Mouse (Mus musculus) hindbrain, embryonic 15.5 days (tissue): ENCODE results near the gene Acox2. TPM values are rescaled to one million over a fixed set of nuclear protein-coding genes. Genes with fewer than 3 reads are reported as not detected.
A peak's percentile ranks its signal among the peaks of the same experiment; 100 is the strongest.

Experiments
- ATAC-seq: fragments of 200-750 bp; cut with Nextera tagmentation; 2 replicates; pipeline ENCODE4 v1.8.0; 2017; ENCODE audit warnings: low read depth, moderate number of reproducible peaks, moderate TSS enrichment; ENCODE audit not compliant: low FRiP score
- H3K27ac ChIP-seq: fragments of 300-500 bp; sonication (generic); replicated peaks from 2 replicates; pipeline ENCODE4 v1.5.1; 2015; ENCODE audit warnings: mild to moderate bottlenecking, inconsistent platforms
- H3K27me3 ChIP-seq: fragments of 300-500 bp; sonication (generic); 2 replicates; pipeline ENCODE4 v1.6.1; 2015; ENCODE audit warnings: control low read depth, inconsistent platforms
- H3K36me3 ChIP-seq: fragments of 300-500 bp; sonication (generic); 2 replicates; pipeline ENCODE4 v1.6.1; 2015; ENCODE audit warnings: control low read depth, inconsistent platforms
- H3K4me1 ChIP-seq: fragments of 300-500 bp; sonication (generic); replicated peaks from 2 replicates; pipeline ENCODE4 v1.6.1; 2015; ENCODE audit warnings: control low read depth, inconsistent platforms
- H3K4me2 ChIP-seq: fragments of 300-500 bp; sonication (generic); 2 replicates; pipeline ENCODE4 v1.6.1; 2015; ENCODE audit warnings: moderate library complexity, mild to moderate bottlenecking, inconsistent platforms
- H3K4me3 ChIP-seq: fragments of 300-500 bp; sonication (generic); 2 replicates; pipeline ENCODE4 v1.5.1; 2015; ENCODE audit warnings: mild to moderate bottlenecking, inconsistent platforms
- H3K9ac ChIP-seq: fragments of 300-500 bp; sonication (generic); 2 replicates; pipeline ENCODE4 v1.6.1; 2015; ENCODE audit warnings: inconsistent platforms
- H3K9me3 ChIP-seq: fragments of 300-500 bp; sonication (generic); 2 replicates; pipeline ENCODE4 v1.6.1; 2016; ENCODE audit warnings: control low read depth, inconsistent platforms
- WGBS: fragments of 180-500 bp; shearing (Covaris S2); methylation state at CpG from one replicate; pipeline ENCODE4 v1.1.7; 2015; 5-methylcytosine and 5-hydroxymethylcytosine counted together
- polyA plus RNA-seq: library from polyadenylated mRNA; unstranded; fragments of >200 nt; fragmentation: Nextera tagmentation; extraction: Ambion mirVana; gene quantifications from 2 replicates; pipeline ENCODE4 v1.2.1, GENCODE M21; 2015

The Acox2 gene
- polyA plus RNA-seq, 1 experiment from 2014 or later, result 0.13 TPM

DNA sequence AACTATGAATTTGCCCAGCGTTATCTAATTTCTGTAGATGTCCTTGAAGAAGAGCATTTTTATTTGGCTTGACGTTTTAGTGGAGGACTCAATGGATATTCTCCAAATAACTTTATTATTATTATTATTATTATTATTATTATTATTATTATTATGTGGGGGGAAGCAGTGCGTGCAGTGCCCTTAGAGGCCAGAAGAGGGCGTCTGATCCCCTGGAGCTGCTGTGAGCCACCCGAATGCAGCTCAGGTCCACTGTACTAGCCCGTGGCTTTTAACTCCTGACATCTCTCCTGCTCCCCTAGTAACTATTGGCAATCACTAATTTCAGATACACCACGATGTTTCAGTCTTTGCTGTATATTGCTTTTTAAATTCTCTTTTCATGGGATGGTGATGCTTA lies 38.8 kb downstream of the Acox2 start:
- 54% methylated on average over 7 of the region's 7 CpGs for WGBS
- no peak overlapping the region for H3K4me3 ChIP-seq
- H3K9me3 ChIP-seq, result no peaks in the 10 kb centered on the region
- H3K9ac ChIP-seq, result no peak overlapping the region
- H3K4me2 ChIP-seq, result no peak overlapping the region
- H3K4me1 ChIP-seq, result peaks cover 30% of the 10 kb centered on the region
- no peak overlapping the region for H3K27ac ChIP-seq
- H3K36me3 ChIP-seq, result peaks cover 10% of the 10 kb centered on the region
- H3K27me3 ChIP-seq, result 0 out of 2 replicates have a peak, but pooled peaks cover 7% of the 10 kb centered on the region
- ATAC-seq, result no peak

DNA sequence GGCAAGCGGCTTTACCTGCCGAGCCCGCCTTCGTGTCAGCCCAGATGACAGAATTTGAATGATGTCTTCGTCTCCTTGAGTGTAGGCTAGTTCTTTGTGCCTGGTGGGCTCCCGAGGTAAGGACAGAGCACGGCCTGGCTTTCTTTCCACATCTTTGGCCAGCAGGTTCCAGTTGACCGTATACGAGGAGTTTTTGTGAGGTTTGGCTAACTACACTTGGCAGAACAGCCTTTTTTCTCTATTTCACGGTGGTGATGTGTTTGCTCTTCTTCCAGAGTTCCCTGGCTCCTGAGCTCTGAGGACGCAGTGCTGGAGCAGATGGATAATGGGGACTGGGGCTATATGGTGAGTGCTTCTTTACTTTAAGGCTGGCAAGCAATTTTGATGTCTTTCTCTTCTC lies 39.3 kb downstream of the Acox2 start:
- H3K27ac ChIP-seq, result no peak overlapping the region
- 33% methylated on average over 11 of the region's 11 CpGs for WGBS

DNA sequence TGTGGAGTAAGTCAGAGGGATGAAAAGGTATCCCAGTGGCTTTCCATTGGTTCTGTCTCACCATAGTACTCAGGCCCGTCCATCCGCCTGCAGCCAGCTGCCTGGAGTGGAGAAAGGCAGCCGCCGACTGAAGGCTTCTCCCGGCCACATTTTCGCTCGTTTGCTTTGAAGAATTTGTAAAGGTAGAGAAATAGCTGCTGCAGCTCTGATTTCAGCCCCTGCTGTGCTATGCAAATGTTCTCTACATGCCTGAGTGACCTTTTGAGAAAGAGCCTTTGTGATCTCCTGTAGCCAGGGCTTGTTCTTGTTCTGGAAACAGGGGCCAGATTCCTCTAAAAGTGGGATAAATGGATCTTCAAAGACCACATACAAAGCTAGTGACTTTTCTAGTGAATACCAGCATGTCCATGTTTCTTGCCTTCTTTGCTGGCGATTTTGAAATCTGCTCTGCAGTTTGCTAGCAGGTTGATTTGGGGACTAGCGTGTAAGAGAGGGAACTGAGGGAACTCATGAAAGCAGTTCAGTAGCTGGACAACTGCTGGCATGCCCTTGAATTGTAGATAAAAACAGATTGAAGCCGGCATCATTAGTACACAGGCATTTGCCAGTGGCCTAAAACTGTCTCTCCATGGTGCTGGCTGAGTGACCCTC lies 40.3 kb downstream of the Acox2 start:
- H3K4me2 ChIP-seq, result peak overlapping the region; percentile 10; the same call in 1 of the 2 replicates
- H3K36me3 ChIP-seq, result peaks cover 10% of the 10 kb centered on the region
- ATAC-seq, result no peak
- H3K27me3 ChIP-seq, result 0 out of 2 replicates have a peak, but pooled peaks cover 7% of the 10 kb centered on the region
- H3K9ac ChIP-seq, result no peak overlapping the region
- peak overlapping the region; percentile 26; the same call in 1 of the 2 replicates for H3K27ac ChIP-seq
- H3K4me1 ChIP-seq, result peaks cover 36% of the 10 kb centered on the region
- H3K9me3 ChIP-seq, result no peaks in the 10 kb centered on the region
- WGBS, result 12% methylated on average over 10 of the region's 10 CpGs
- H3K4me3 ChIP-seq, result no peak overlapping the region

More for the DNA sequence above, 39.3 kb downstream of the Acox2 start:
- H3K9me3 ChIP-seq, result no peaks in the 10 kb centered on the region
- H3K36me3 ChIP-seq, result peaks cover 10% of the 10 kb centered on the region
- no peak overlapping the region for H3K9ac ChIP-seq
- no peak overlapping the region for H3K4me2 ChIP-seq
- no peak for ATAC-seq
- no peak overlapping the region for H3K4me3 ChIP-seq
- H3K4me1 ChIP-seq, result peaks cover 33% of the 10 kb centered on the region
- H3K27me3 ChIP-seq, result 0 out of 2 replicates have a peak, but pooled peaks cover 7% of the 10 kb centered on the region

GRCm38 (mm10) chr14:8218238-8218637 lies 40.9 kb downstream of the Acox2 start:
- Histone ChIP-seq H3K4me2 (peak overlapping the region; percentile 10; the same call in 1 of the 2 replicates), H3K4me1 (peaks cover 39% of the 10 kb centered on the region), H3K27me3 (0 out of 2 replicates have a peak, but pooled peaks cover 7% of the 10 kb centered on the region), H3K27ac (peak overlapping the region; percentile 26; the same call in 1 of the 2 replicates), H3K36me3 (peaks cover 10% of the 10 kb centered on the region), H3K9ac (no peak overlapping the region), H3K4me3 (no peak overlapping the region), H3K9me3 (no peaks in the 10 kb centered on the region)
- WGBS, result 29% methylated on average over 7 of the region's 7 CpGs
- no peak for ATAC-seq

- H3K9ac ChIP-seq, result no peak overlapping the region
- WGBS, result 74% methylated on average over 5 of the region's 5 CpGs
- no peak overlapping the region for H3K27ac ChIP-seq
- H3K9me3 ChIP-seq, result no peaks in the 10 kb centered on the region
- H3K4me1 ChIP-seq, result peaks cover 39% of the 10 kb centered on the region
- no peaks in the 10 kb centered on the region for H3K36me3 ChIP-seq
- peak overlapping the region; percentile 59 for H3K4me2 ChIP-seq
- H3K27me3 ChIP-seq, result 0 out of 2 replicates have a peak, but pooled peaks cover 7% of the 10 kb centered on the region
- H3K4me3 ChIP-seq, result peak overlapping the region; percentile 49
- ATAC-seq, result no peak
These were observed 43.1 kb downstream of the Acox2 start for GRCm38 (mm10) chr14:8216100-8216499.

- Histone ChIP-seq H3K27me3 (0 out of 2 replicates have a peak, but pooled peaks cover 7% of the 10 kb centered on the region), H3K4me1 (peaks cover 39% of the 10 kb centered on the region), H3K4me2 (peak overlapping the region; percentile 59), H3K36me3 (no peaks in the 10 kb centered on the region), H3K9me3 (no peaks in the 10 kb centered on the region), H3K4me3 (peak overlapping the region; percentile 49), H3K9ac (peak overlapping the region; percentile 68; the same call in 1 of the 2 replicates), H3K27ac (no peak overlapping the region)
- ATAC-seq, result no peak
- WGBS, result 20% methylated on average over 21 of the region's 21 CpGs
These were observed 43.9 kb downstream of the Acox2 start for GRCm38 (mm10) chr14:8215208-8215778.

DNA sequence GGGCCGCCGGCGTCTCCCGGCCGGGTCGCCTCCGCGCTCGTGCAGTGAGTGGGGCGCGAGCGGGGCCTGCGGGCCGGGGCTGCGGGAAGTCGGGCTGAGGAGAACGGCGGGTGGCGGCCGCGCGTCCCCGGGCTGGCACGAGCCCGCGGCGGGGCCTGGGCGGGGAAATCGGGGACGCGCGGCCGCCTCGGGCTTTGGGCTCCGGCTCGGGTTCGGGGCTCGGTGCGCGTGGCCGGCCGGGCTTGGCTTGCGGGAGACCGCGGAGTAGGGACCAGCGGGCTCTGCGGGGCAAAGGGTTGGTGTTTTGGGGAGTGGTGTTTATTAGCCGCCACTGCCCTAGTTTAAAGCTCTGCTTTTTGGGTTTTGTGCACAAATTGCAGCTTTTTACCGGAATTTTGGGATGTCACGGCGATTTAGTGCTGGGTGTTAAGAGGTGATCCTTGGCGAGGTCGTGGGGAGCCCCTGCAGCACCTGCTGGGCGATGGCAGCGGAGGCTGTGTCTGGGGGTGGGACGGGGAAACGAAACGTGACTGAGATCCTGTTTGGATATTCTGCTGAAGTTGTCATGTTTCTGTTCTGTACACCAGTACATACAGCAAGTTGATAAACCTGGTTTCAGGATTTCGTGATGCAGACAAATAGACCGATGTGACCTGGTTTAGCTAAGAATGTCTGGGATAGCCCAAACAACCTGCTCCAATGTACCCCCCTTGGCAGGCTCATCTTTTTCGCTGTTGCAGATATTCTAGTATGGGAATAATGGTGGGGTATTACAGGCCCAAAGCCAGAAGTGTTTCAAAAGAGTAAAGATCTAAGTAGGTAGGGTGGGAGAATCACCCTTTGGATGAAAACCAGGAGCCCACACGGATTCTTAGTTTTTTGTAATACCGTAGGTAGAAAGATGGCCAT lies 44.6 kb downstream of the Acox2 start:
- H3K4me3 ChIP-seq, result peak overlapping the region; percentile 49
- H3K27ac ChIP-seq, result peak overlapping the region; percentile 92
- no peaks in the 10 kb centered on the region for H3K36me3 ChIP-seq
- 0 out of 2 replicates have a peak, but pooled peaks cover 7% of the 10 kb centered on the region for H3K27me3 ChIP-seq
- H3K4me1 ChIP-seq, result peaks cover 34% of the 10 kb centered on the region
- H3K9ac ChIP-seq, result peak overlapping the region; percentile 68
- H3K9me3 ChIP-seq, result no peaks in the 10 kb centered on the region
- peak overlapping the region; percentile 59 for H3K4me2 ChIP-seq
- peak; percentile 84 for ATAC-seq
- WGBS, result 2% methylated on average over 52 of the region's 63 CpGs

DNA sequence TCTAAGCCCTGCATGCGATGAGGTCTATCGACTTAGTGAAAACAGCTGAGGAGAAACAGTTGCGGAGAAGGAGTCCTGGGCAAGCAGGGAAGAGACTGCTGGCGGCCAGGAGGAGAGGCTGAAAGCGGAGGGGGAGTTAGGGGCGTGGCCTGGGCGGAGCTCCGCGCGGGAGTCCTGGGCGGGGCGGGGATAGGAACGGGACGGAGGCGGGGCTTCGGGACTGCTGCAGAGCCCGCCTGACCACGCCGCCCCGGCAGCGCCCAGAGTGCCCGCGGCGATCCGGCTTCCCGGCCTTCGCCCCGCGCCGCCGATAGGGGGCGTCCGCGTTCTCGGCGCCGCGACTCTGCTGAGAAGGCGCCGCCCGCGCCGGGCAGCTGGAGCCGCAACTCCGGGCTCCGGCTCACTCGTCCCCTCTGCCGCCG lies 45.3 kb downstream of the Acox2 start, which contains the start of gene Kctd6:
Gene Kctd6, plus strand, starts transcription at position 338 of the 422 bp plus-strand sequence.
- Histone ChIP-seq H3K36me3 (no peaks in the 10 kb centered on the region), H3K9ac (peak within 1 kb of the TSS; percentile 68), H3K27me3 (0 out of 2 replicates have a peak, but pooled peaks cover 7% of the 10 kb centered on the region), H3K4me2 (peak within 1 kb of the TSS; percentile 59), H3K4me3 (peak within 1 kb of the TSS; percentile 49), H3K27ac (peak within 1 kb of the TSS; percentile 92), H3K4me1 (peaks cover 31% of the 10 kb centered on the region), H3K9me3 (no peaks in the 10 kb centered on the region)
- under 1% methylated on average over 18 of the region's 49 CpGs for WGBS
- ATAC-seq, result peak; percentile 96

DNA sequence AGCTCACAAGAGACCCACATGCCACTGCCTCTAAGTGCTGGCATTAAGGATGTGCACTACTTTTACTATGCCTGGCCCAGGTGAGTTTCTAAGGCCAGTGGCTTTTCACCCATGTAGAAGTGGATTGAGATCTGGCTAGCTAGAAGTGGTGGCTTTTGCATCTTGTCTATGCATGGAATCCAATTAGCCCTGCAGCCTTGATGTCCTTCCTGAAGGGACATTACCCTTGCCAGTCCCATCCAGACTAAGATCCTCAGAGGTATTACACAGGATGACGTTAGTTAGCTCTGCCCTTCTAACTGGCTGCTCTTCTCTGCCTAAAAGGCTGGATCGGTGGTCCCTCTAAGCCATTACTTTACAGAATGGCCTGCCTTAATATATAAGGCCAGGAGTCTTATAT lies 46.2 kb downstream of the Acox2 start:
- Histone ChIP-seq H3K4me1 (peaks cover 22% of the 10 kb centered on the region), H3K27ac (no peak overlapping the region), H3K9ac (no peak overlapping the region), H3K36me3 (no peaks in the 10 kb centered on the region), H3K9me3 (no peaks in the 10 kb centered on the region), H3K4me3 (no peak overlapping the region), H3K4me2 (no peak overlapping the region), H3K27me3 (0 out of 2 replicates have a peak, but pooled peaks cover 7% of the 10 kb centered on the region)
- ATAC-seq, result no peak
- 79% methylated on average over 2 of the region's 2 CpGs for WGBS

- no peaks in the 10 kb centered on the region for H3K36me3 ChIP-seq
- no peak overlapping the region for H3K9ac ChIP-seq
- H3K4me3 ChIP-seq, result no peak overlapping the region
- peaks cover 6% of the 10 kb centered on the region; the same call in 1 of the 2 replicates for H3K4me1 ChIP-seq
- H3K27ac ChIP-seq, result no peak overlapping the region
- H3K9me3 ChIP-seq, result no peaks in the 10 kb centered on the region
- WGBS, result 83% methylated on average over 2 of the region's 2 CpGs
- H3K27me3 ChIP-seq, result no peaks in the 10 kb centered on the region
- no peak for ATAC-seq
- H3K4me2 ChIP-seq, result no peak overlapping the region
These were observed 49.3 kb downstream of the Acox2 start for GRCm38 (mm10) chr14:8209896-8210295.

DNA sequence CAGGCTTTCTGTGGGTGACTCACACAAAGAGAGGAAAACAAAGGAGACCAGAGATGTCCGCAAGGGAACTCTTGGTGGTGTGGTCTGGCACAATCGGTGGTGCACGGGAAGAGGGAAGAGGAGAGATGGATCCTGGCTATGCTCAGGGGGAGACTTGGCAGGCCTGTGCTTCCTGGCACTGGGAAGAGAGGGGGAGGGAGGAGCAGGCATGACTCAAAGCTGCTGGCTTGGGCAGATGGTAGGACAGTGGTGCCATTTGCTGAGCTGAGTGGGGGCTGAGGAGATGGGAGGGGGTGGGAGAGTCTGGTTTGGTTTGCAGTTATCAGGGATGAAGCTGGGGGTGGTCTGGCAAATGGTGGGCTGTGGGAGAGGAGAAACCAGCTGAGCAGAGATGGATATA lies 50.3 kb downstream of the Acox2 start:
- H3K9ac ChIP-seq, result no peak overlapping the region
- H3K27ac ChIP-seq, result no peak overlapping the region; the same call in 1 of the 2 replicates
- peaks cover 3% of the 10 kb centered on the region; the same call in 1 of the 2 replicates for H3K4me1 ChIP-seq

More for the DNA sequence above, 50.3 kb downstream of the Acox2 start:
- no peaks in the 10 kb centered on the region for H3K9me3 ChIP-seq
- H3K27me3 ChIP-seq, result no peaks in the 10 kb centered on the region
- no peaks in the 10 kb centered on the region for H3K36me3 ChIP-seq
- no peak overlapping the region for H3K4me2 ChIP-seq
- no peak; the same call in 1 of the 2 replicates for ATAC-seq
- H3K4me3 ChIP-seq, result no peak overlapping the region
- WGBS, result 50% methylated on average over 3 of the region's 3 CpGs
